Mouse (Mus musculus) lung, embryonic 15.5 days (tissue): Measurements from ENCODE around the gene Hirip3. TPM values are rescaled to one million over a fixed set of nuclear protein-coding genes. Genes with fewer than 3 reads are reported as not detected.
"Not testable (repeated sequence)": the region's sequence is repeated elsewhere in the genome, so short reads cannot be mapped to it uniquely, and the experiment has no call there.

Experiments
- ATAC-seq: fragments of 200-750 bp; cut with Nextera tagmentation; 2 replicates; pipeline ENCODE4 v1.8.0; 2017; ENCODE audit warnings: moderate number of reproducible peaks, borderline replicate concordance; ENCODE audit not compliant: low FRiP score, low TSS enrichment; ENCODE audit errors: extremely low read depth
- H3K27ac ChIP-seq: fragments of 300-500 bp; sonication (generic); 2 replicates; pipeline ENCODE4 v1.5.1; 2015; ENCODE audit warnings: moderate library complexity, mild to moderate bottlenecking, inconsistent platforms
- H3K27me3 ChIP-seq: fragments of 300-500 bp; sonication (generic); 2 replicates; pipeline ENCODE4 v1.6.1; 2015; ENCODE audit warnings: inconsistent platforms
- H3K36me3 ChIP-seq: fragments of 300-500 bp; sonication (generic); 2 replicates; pipeline ENCODE4 v1.6.1; 2015; ENCODE audit warnings: inconsistent platforms
- H3K4me1 ChIP-seq: fragments of 300-500 bp; sonication (generic); 2 replicates; pipeline ENCODE4 v1.6.1; 2015; ENCODE audit warnings: inconsistent platforms
- H3K4me2 ChIP-seq: fragments of 300-500 bp; sonication (generic); 2 replicates; pipeline ENCODE4 v1.6.1; 2015; ENCODE audit warnings: inconsistent platforms, mild to moderate bottlenecking, moderate library complexity
- H3K4me3 ChIP-seq: fragments of 300-500 bp; sonication (generic); 2 replicates; pipeline ENCODE4 v1.5.1; 2015; ENCODE audit warnings: mild to moderate bottlenecking, inconsistent platforms
- H3K9ac ChIP-seq: fragments of 300-500 bp; sonication (generic); 2 replicates; pipeline ENCODE4 v1.6.1; 2015; ENCODE audit warnings: inconsistent platforms
- H3K9me3 ChIP-seq: fragments of 300-500 bp; sonication (generic); 2 replicates; pipeline ENCODE4 v1.6.1; 2016; ENCODE audit warnings: inconsistent platforms
- WGBS: fragments of 180-500 bp; shearing (Covaris S2); methylation state at CpG from one replicate; pipeline ENCODE4 v1.1.7; 2015; 5-methylcytosine and 5-hydroxymethylcytosine counted together
- polyA plus RNA-seq: library from polyadenylated mRNA; unstranded; fragments of >200 nt; fragmentation: Nextera tagmentation; extraction: Ambion mirVana; gene quantifications from 2 replicates; pipeline ENCODE4 v1.2.1, GENCODE M21; 2015

Hirip3 gene
- polyA plus RNA-seq, 1 experiment from 2014 or later: 34.4 TPM

DNA sequence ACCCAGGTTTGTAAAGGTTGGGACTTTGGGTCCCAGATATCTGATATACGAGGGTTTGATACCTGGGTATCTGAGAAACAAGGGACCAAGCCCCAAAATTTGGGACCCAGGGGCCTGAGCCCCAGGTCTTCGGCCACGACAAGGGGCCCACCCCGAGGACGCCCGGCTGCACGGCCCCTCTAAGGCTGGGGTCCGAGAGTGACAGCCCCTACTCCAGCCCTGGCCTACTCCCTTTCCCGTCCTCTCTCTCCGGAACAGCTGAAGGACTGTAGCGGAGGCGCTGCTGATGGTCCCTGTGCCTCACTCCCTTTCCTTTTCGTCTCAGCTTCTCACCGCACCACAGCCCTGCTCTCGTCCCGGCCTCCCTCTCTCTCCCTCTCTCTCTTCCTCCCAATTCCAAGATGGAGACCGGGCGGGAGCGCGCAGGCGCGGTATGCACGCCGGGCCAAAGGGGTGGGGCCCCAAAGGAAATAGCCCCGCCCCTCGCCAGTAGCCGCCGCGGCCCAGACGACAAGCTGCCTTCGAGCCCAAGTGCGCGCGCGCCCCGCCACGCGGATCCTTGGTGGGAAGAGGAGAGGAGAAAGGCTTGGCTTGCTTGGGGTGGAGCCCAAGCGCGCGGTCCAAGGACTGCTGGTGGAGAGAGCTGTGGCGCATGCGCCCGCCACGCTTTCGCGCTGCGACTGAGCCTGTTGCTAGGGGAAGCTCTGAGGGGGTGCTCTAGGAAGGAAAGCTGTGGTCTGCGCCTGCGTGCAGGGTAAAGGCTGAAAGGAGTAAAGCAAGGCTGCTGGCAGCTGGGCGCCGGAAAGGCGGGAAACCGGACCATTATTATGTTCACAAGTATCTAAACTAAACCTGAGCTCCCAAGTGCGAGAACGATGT is 22.8 kb downstream of the Hirip3 start, which contains the start of gene Taok2:
TSS of gene Taok2 (minus strand) at position 418 of the 879 bp plus-strand sequence.
- Histone ChIP-seq H3K4me1 (peaks cover 30% of the 10 kb centered on the region), H3K4me3 (peak within 1 kb of the TSS; percentile 88), H3K36me3 (peaks cover 9% of the 10 kb centered on the region), H3K9me3 (no peaks in the 10 kb centered on the region), H3K27me3 (no peaks in the 10 kb centered on the region), H3K9ac (peak within 1 kb of the TSS; percentile 97), H3K4me2 (peak within 1 kb of the TSS; percentile 83), H3K27ac (peak within 1 kb of the TSS; percentile 96)
- under 1% methylated on average over 56 of the region's 56 CpGs for WGBS
- peak; percentile 96 for ATAC-seq

- peaks cover 8% of the 10 kb centered on the region; the same call in 1 of the 2 replicates for H3K36me3 ChIP-seq
- no peak overlapping the region for H3K4me2 ChIP-seq
- no peaks in the 10 kb centered on the region for H3K9me3 ChIP-seq
- no peaks in the 10 kb centered on the region for H3K27me3 ChIP-seq
- H3K4me1 ChIP-seq: peaks cover 15% of the 10 kb centered on the region
- ATAC-seq: no peak
- no peak overlapping the region for H3K9ac ChIP-seq
- H3K4me3 ChIP-seq: no peak overlapping the region
- H3K27ac ChIP-seq: no peak overlapping the region
- 46% methylated on average over 5 of the region's 5 CpGs for WGBS
Observed at GRCm38 (mm10) chr7:126887281-126887680, 25.5 kb downstream of the Hirip3 start.

DNA sequence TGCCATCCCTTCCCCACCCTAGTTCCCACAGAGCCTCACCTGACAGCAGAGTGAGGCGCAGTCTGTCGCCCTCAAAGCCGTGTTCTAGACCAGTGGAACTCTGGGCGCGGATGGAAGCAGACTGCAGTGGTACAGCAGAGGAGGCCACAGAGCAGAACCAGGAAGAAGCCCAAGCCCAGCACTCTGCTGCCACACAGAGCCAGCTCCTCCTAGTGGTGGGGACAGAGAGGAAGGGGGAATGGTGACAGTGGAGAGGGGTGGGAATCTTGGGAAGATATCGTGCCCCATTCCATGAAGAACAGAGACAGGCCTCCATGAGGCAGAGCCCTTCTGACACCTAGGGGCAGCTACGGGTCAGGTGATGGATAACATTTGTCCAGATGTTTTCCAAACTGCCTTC is 27.1 kb downstream of the Hirip3 start:
- no peak overlapping the region for H3K4me2 ChIP-seq
- no peak overlapping the region for H3K4me3 ChIP-seq
- H3K4me1 ChIP-seq: peaks cover 4% of the 10 kb centered on the region; the same call in 1 of the 2 replicates
- no peak overlapping the region for H3K27ac ChIP-seq
- H3K36me3 ChIP-seq: peaks cover 8% of the 10 kb centered on the region; the same call in 1 of the 2 replicates
- WGBS: 33% methylated on average over 7 of the region's 7 CpGs
- no peak overlapping the region for H3K9ac ChIP-seq
- H3K9me3 ChIP-seq: no peaks in the 10 kb centered on the region
- H3K27me3 ChIP-seq: no peaks in the 10 kb centered on the region
- no peak for ATAC-seq

DNA sequence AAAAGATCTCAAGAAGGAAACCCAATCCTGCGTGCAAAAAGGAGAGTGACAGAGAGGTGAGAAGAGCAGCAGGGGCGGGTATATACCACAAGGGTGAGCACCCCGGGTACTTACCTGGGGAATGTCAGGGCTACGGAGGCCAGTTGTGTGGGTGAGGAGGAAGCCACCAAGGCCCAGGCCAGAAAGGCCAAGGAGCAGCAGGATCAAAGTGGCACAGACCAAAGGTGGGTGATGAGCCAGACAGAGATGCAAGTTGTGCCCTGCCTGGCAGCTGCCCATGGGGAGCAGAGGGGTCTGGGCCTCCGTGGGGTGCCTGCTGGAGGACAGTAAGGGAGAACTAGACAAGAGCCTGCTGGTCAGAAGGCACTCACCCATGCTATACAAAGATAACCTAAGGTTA is 35.1 kb downstream of the Hirip3 start:
- Histone ChIP-seq H3K4me3 (no peak overlapping the region), H3K27ac (no peak overlapping the region), H3K36me3 (peaks cover under 1% of the 10 kb centered on the region; the same call in 1 of the 2 replicates), H3K9ac (no peak overlapping the region), H3K4me2 (peak overlapping the region; percentile 80; the same call in 1 of the 2 replicates), H3K27me3 (no peaks in the 10 kb centered on the region), H3K9me3 (no peaks in the 10 kb centered on the region), H3K4me1 (peaks cover 15% of the 10 kb centered on the region)
- no peak for ATAC-seq
- WGBS: 84% methylated on average over 5 of the region's 5 CpGs

- peak; percentile 72; the same call in 1 of the 2 replicates for ATAC-seq
- WGBS: 16% methylated on average over 16 of the region's 16 CpGs
- H3K9me3 ChIP-seq: no peaks in the 10 kb centered on the region
Observed at GRCm38 (mm10) chr7:126897390-126898101, 35.8 kb downstream of the Hirip3 start.

GRCm38 (mm10) chr7:126898102-126898990 is 36.6 kb downstream of the Hirip3 start:
- 10% methylated on average over 37 of the region's 37 CpGs for WGBS
- H3K9me3 ChIP-seq: no peaks in the 10 kb centered on the region
- H3K4me3 ChIP-seq: peak overlapping the region; percentile 64
- H3K4me2 ChIP-seq: peak overlapping the region; percentile 80
- H3K27ac ChIP-seq: peak overlapping the region; percentile 45
- H3K27me3 ChIP-seq: no peaks in the 10 kb centered on the region
- peak; percentile 94 for ATAC-seq
- H3K9ac ChIP-seq: peak overlapping the region; percentile 64
- H3K36me3 ChIP-seq: no peaks in the 10 kb centered on the region
- peaks cover 15% of the 10 kb centered on the region for H3K4me1 ChIP-seq

More at GRCm38 (mm10) chr7:126897390-126898101, 35.8 kb downstream of the Hirip3 start:
- Histone ChIP-seq H3K36me3 (no peaks in the 10 kb centered on the region), H3K9ac (peak overlapping the region; percentile 64), H3K4me2 (peak overlapping the region; percentile 80), H3K27ac (peak overlapping the region; percentile 45), H3K4me1 (peaks cover 15% of the 10 kb centered on the region), H3K4me3 (peak overlapping the region; percentile 64), H3K27me3 (no peaks in the 10 kb centered on the region)

GRCm38 (mm10) chr7:126899781-126900180 is 38.0 kb downstream of the Hirip3 start:
- not testable (repeated sequence) for H3K4me3 ChIP-seq, ATAC-seq, H3K4me2 ChIP-seq, H3K9me3 ChIP-seq, H3K27me3 ChIP-seq, H3K27ac ChIP-seq, H3K36me3 ChIP-seq, H3K9ac ChIP-seq
- WGBS: 93% methylated on average over 7 of the region's 9 CpGs
- H3K4me1 ChIP-seq: peaks cover 15% of the 10 kb centered on the region

GRCm38 (mm10) chr7:126905590-126905989 is 43.8 kb downstream of the Hirip3 start:
- Histone ChIP-seq H3K4me1 (no peaks in the 10 kb centered on the region), H3K9me3 (no peaks in the 10 kb centered on the region), H3K27ac (no peak overlapping the region), H3K4me2 (no peak overlapping the region), H3K36me3 (no peaks in the 10 kb centered on the region), H3K27me3 (no peaks in the 10 kb centered on the region), H3K9ac (no peak overlapping the region), H3K4me3 (no peak overlapping the region)
- 51% methylated on average over 3 of the region's 3 CpGs for WGBS
- no peak for ATAC-seq

DNA sequence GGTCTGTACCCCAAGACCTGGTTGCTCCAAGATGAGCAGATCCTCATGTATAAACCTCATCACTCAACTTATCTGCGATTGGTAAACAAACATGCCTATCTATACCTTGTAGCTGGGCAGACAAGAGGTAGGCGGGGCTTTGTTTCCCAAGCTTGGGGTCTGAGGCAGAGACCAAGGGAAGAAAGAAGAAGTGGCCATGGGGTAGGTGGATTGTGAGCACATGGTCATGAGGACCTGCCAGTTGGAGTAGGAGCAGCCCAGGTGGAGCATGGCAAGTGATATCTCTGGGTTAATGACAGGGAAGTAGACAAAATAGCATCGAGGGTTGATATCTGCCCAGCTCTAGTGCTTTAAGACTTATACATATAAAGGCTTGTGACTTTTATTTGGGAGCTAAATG is 53.1 kb downstream of the Hirip3 start:
- Histone ChIP-seq H3K4me3 (no peak overlapping the region), H3K9ac (no peak overlapping the region), H3K9me3 (no peaks in the 10 kb centered on the region), H3K36me3 (no peaks in the 10 kb centered on the region), H3K4me2 (no peak overlapping the region), H3K27ac (no peak overlapping the region), H3K27me3 (no peaks in the 10 kb centered on the region), H3K4me1 (no peaks in the 10 kb centered on the region)
- WGBS: 62% methylated on average over 3 of the region's 3 CpGs
- no peak for ATAC-seq
